Mouse (Mus musculus): ENCODE measurements at regions not wholly inside any gene's neighbourhood (a gene's known extent, or its start where the extent isn't known, plus 50 kb on each side); places are given as distances from the start of the nearest gene placed in this dataset.

DNA sequence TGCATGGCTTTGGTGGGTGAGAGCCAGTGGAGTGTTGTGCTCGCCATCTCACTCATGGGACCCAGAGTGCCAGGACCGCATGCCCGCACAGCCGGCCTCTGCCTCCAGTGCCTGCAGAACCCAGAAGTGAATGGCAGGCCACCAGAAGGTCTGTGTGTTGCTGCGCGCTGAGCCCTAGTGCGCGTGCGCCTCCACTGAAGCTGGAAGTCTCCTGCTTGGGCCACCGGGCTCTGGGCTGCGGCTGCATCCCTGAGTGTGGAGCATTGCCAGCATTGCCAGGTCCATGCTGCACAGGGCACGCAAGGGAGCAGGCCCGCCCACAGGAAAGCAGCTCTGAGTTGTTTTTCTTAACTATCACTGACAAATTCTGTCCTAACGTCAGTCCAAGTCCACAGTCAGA is 785.7 kb downstream of the Gm6760 start:
- DNase-seq (ENCODE audit: low spot score in 2 of 2), result no peak

GRCm38 (mm10) chrX:63365666-63366065 is 786.3 kb downstream of the Gm6760 start:
- DNase-seq (ENCODE audit: low spot score in 2 of 2), result peak in 1 of 2 experiments; percentile 18

DNA sequence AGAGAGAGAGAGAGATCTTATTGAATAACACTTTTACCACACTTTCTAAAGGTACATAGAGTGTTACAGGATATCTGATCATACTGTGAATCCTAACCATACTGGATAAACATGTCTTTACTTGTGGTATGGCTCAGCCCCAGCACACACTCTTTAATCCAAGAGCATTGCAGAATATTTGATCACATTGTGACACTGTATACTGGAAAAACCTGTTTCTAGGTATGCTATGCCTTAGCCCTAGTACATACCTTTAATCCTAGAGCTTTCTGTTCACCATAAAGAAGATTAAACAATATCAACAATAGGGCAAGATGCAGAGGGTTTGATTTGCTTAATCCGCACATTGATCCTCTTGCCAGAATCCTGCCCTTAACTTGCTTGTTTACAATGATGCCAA is 797.0 kb downstream of the Gm6760 start:
- DNase-seq (ENCODE audit: low spot score in 2 of 2), result no peak
